Mouse (Mus musculus): ENCODE results near the gene Wdfy2. TPM values are rescaled to one million over a fixed set of nuclear protein-coding genes. Genes with fewer than 3 reads are reported as not detected.

The Wdfy2 gene
- polyA plus RNA-seq, 1 experiment from 2014 or later, result 3.4 TPM

GRCm38 (mm10) chr14:62915146-62915685 lies 77.7 kb downstream of the Wdfy2 start:
- WGBS (ENCODE audit: insufficient replicate concordance), result 74% methylated on average over 6 of the region's 6 CpGs
- H3K27ac ChIP-seq, result no peak overlapping the region
- no peaks in the 10 kb centered on the region for H3K9me3 ChIP-seq (replicated peaks)
- H3K4me3 ChIP-seq, result no peak overlapping the region
- no peaks in the 10 kb centered on the region for H3K27me3 ChIP-seq (replicated peaks)
- H3K9ac ChIP-seq, result no peak overlapping the region
- no peak for ATAC-seq
- no peaks in the 10 kb centered on the region for H3K36me3 ChIP-seq
- H3K4me1 ChIP-seq, result no peaks in the 10 kb centered on the region
- H3K4me2 ChIP-seq, result no peak overlapping the region

- 76% methylated on average over 10 of the region's 10 CpGs for WGBS (ENCODE audit: insufficient replicate concordance)
- Histone ChIP-seq H3K4me3 (no peak overlapping the region), H3K27me3 (replicated peaks) (no peaks in the 10 kb centered on the region), H3K4me2 (no peak overlapping the region), H3K27ac (no peak overlapping the region), H3K4me1 (no peaks in the 10 kb centered on the region), H3K9ac (no peak overlapping the region), H3K9me3 (replicated peaks) (no peaks in the 10 kb centered on the region), H3K36me3 (no peaks in the 10 kb centered on the region)
- no peak for ATAC-seq
These were observed 79.1 kb downstream of the Wdfy2 start for GRCm38 (mm10) chr14:62916488-62917034.

GRCm38 (mm10) chr14:62921401-62921800 lies 83.9 kb downstream of the Wdfy2 start:
- Histone ChIP-seq H3K4me1 (no peaks in the 10 kb centered on the region), H3K9ac (no peak overlapping the region), H3K4me2 (no peak overlapping the region), H3K27ac (no peak overlapping the region), H3K9me3 (replicated peaks) (no peaks in the 10 kb centered on the region), H3K27me3 (replicated peaks) (no peaks in the 10 kb centered on the region), H3K4me3 (no peak overlapping the region), H3K36me3 (no peaks in the 10 kb centered on the region)
- ATAC-seq, result no peak
- 74% methylated on average over 5 of the region's 5 CpGs for WGBS (ENCODE audit: insufficient replicate concordance)

GRCm38 (mm10) chr14:62922637-62923036 lies 85.2 kb downstream of the Wdfy2 start:
- H3K27me3 ChIP-seq (replicated peaks), result no peaks in the 10 kb centered on the region
- no peak overlapping the region for H3K4me3 ChIP-seq
- ATAC-seq, result no peak
- H3K27ac ChIP-seq, result no peak overlapping the region
- no peak overlapping the region for H3K4me2 ChIP-seq
- H3K9ac ChIP-seq, result no peak overlapping the region
- H3K36me3 ChIP-seq, result no peaks in the 10 kb centered on the region
- no peaks in the 10 kb centered on the region for H3K4me1 ChIP-seq
- H3K9me3 ChIP-seq (replicated peaks), result no peaks in the 10 kb centered on the region

- no peak for ATAC-seq
- Histone ChIP-seq H3K4me3 (no peak overlapping the region), H3K27ac (no peak overlapping the region), H3K4me2 (no peak overlapping the region), H3K36me3 (peaks cover 12% of the 10 kb centered on the region), H3K4me1 (0 out of 2 replicates have a peak, but pooled peaks cover 2% of the 10 kb centered on the region), H3K9ac (no peak overlapping the region), H3K9me3 (replicated peaks) (no peaks in the 10 kb centered on the region), H3K27me3 (replicated peaks) (no peaks in the 10 kb centered on the region)
- 66% methylated on average over 4 of the region's 4 CpGs for WGBS (ENCODE audit: insufficient replicate concordance)
These were observed 87.3 kb downstream of the Wdfy2 start for GRCm38 (mm10) chr14:62924800-62925199.

- H3K36me3 ChIP-seq, result peaks cover 12% of the 10 kb centered on the region
These were observed 90.6 kb downstream of the Wdfy2 start for GRCm38 (mm10) chr14:62928101-62928541.

GRCm38 (mm10) chr14:62935361-62935760 lies 97.9 kb downstream of the Wdfy2 start:
- no peak overlapping the region for H3K9ac ChIP-seq
- WGBS (ENCODE audit: insufficient replicate concordance), result 72% methylated on average over 9 of the region's 9 CpGs
- peaks cover 17% of the 10 kb centered on the region; the same call in 1 of the 2 replicates for H3K36me3 ChIP-seq
- H3K9me3 ChIP-seq (replicated peaks), result no peaks in the 10 kb centered on the region; the same call in 1 of the 2 replicates
- H3K4me1 ChIP-seq, result no peaks in the 10 kb centered on the region
- no peak for ATAC-seq
- H3K27ac ChIP-seq, result no peak overlapping the region
- no peak overlapping the region for H3K4me2 ChIP-seq
- H3K4me3 ChIP-seq, result no peak overlapping the region
- H3K27me3 ChIP-seq (replicated peaks), result no peaks in the 10 kb centered on the region

More at GRCm38 (mm10) chr14:62928101-62928541, 90.6 kb downstream of the Wdfy2 start:
- WGBS (ENCODE audit: insufficient replicate concordance), result 43% methylated on average over 5 of the region's 5 CpGs
- Histone ChIP-seq H3K27ac (no peak overlapping the region), H3K4me2 (no peak overlapping the region), H3K9ac (no peak overlapping the region), H3K4me1 (0 out of 2 replicates have a peak, but pooled peaks cover 2% of the 10 kb centered on the region), H3K27me3 (replicated peaks) (no peaks in the 10 kb centered on the region), H3K4me3 (no peak overlapping the region), H3K9me3 (replicated peaks) (no peaks in the 10 kb centered on the region)
- no peak for ATAC-seq

- Histone ChIP-seq H3K9ac (no peak overlapping the region), H3K4me1 (no peaks in the 10 kb centered on the region), H3K4me3 (no peak overlapping the region), H3K36me3 (peaks cover 17% of the 10 kb centered on the region; the same call in 1 of the 2 replicates), H3K9me3 (replicated peaks) (no peaks in the 10 kb centered on the region; the same call in 1 of the 2 replicates), H3K4me2 (no peak overlapping the region), H3K27me3 (replicated peaks) (no peaks in the 10 kb centered on the region), H3K27ac (no peak overlapping the region)
- 63% methylated on average over 6 of the region's 6 CpGs for WGBS (ENCODE audit: insufficient replicate concordance)
- no peak for ATAC-seq
These were observed 99.3 kb downstream of the Wdfy2 start for GRCm38 (mm10) chr14:62936631-62937380.

- 80% methylated on average over 5 of the region's 5 CpGs for WGBS (ENCODE audit: insufficient replicate concordance)
- ATAC-seq, result no peak
- Histone ChIP-seq H3K27ac (no peak overlapping the region), H3K4me1 (no peaks in the 10 kb centered on the region), H3K4me3 (no peak overlapping the region), H3K4me2 (no peak overlapping the region), H3K9me3 (replicated peaks) (no peaks in the 10 kb centered on the region; the same call in 1 of the 2 replicates), H3K36me3 (peaks cover 17% of the 10 kb centered on the region; the same call in 1 of the 2 replicates), H3K27me3 (replicated peaks) (no peaks in the 10 kb centered on the region), H3K9ac (no peak overlapping the region)
These were observed 100.2 kb downstream of the Wdfy2 start for GRCm38 (mm10) chr14:62937675-62938074.

- WGBS (ENCODE audit: insufficient replicate concordance), result 85% methylated on average over 3 of the region's 3 CpGs
These were observed 102.0 kb downstream of the Wdfy2 start for GRCm38 (mm10) chr14:62939435-62939834.

GRCm38 (mm10) chr14:62940383-62941074 lies 103.1 kb downstream of the Wdfy2 start:
- H3K4me3 ChIP-seq, result no peak overlapping the region
- no peak overlapping the region for H3K27ac ChIP-seq
- no peak overlapping the region for H3K4me2 ChIP-seq
- no peaks in the 10 kb centered on the region for H3K4me1 ChIP-seq
- no peaks in the 10 kb centered on the region for H3K27me3 ChIP-seq (replicated peaks)
- H3K9me3 ChIP-seq (replicated peaks), result no peaks in the 10 kb centered on the region; the same call in 1 of the 2 replicates
- no peak for ATAC-seq
- peaks cover 26% of the 10 kb centered on the region for H3K36me3 ChIP-seq
- 28% methylated on average over 14 of the region's 14 CpGs for WGBS (ENCODE audit: insufficient replicate concordance)
- H3K9ac ChIP-seq, result no peak overlapping the region

More at GRCm38 (mm10) chr14:62939435-62939834, 102.0 kb downstream of the Wdfy2 start:
- no peak overlapping the region for H3K9ac ChIP-seq
- H3K4me2 ChIP-seq, result no peak overlapping the region
- H3K9me3 ChIP-seq (replicated peaks), result no peaks in the 10 kb centered on the region; the same call in 1 of the 2 replicates
- no peak overlapping the region for H3K27ac ChIP-seq
- no peaks in the 10 kb centered on the region for H3K27me3 ChIP-seq (replicated peaks)
- H3K36me3 ChIP-seq, result peaks cover 23% of the 10 kb centered on the region; the same call in 1 of the 2 replicates
- H3K4me3 ChIP-seq, result no peak overlapping the region
- no peak for ATAC-seq
- no peaks in the 10 kb centered on the region for H3K4me1 ChIP-seq

GRCm38 (mm10) chr14:62946794-62947193 lies 109.3 kb downstream of the Wdfy2 start:
- no peak overlapping the region for H3K9ac ChIP-seq
- no peaks in the 10 kb centered on the region for H3K4me1 ChIP-seq
- no peak overlapping the region for H3K4me2 ChIP-seq
- H3K27me3 ChIP-seq (replicated peaks), result no peaks in the 10 kb centered on the region
- no peak overlapping the region for H3K4me3 ChIP-seq
- H3K9me3 ChIP-seq (replicated peaks), result no peaks in the 10 kb centered on the region
- 71% methylated on average over 3 of the region's 3 CpGs for WGBS (ENCODE audit: insufficient replicate concordance)
- H3K36me3 ChIP-seq, result peaks cover 24% of the 10 kb centered on the region
- no peak overlapping the region for H3K27ac ChIP-seq
- ATAC-seq, result no peak

Measured in liver, embryonic 12.5 days (tissue).